In genomic region chr1:124739777-124740176, GRCm38 (mm10) we compare ENCODE assay signal across 14 mouse cellular contexts.
"Had no signal": no experiment of that assay in that cellular context is flagged by ENCODE, and none has a peak within 500 bp of the region (broad histone marks: within the 10 kb centered on the region; RNA-seq: fewer than 3 reads in every experiment).

No protein-coding gene starts in this region.

- H3K27ac ChIP-seq: intestine, embryonic 15.5 days; kidney, embryonic 15.5 days; limb, embryonic 13.5 days; liver, embryonic 14.5 days; neural tube, embryonic 12.5 days had no signal

- H3K9me3 ChIP-seq: intestine, embryonic 15.5 days; kidney, embryonic 15.5 days; limb, embryonic 13.5 days; neural tube, embryonic 12.5 days had no signal

- H3K4me3 ChIP-seq: intestine, embryonic 15.5 days; kidney, embryonic 15.5 days; limb, embryonic 13.5 days; neural tube, embryonic 12.5 days had no signal

- DNase-seq: kidney, adult 18-20 months; kidney, postnatal 14 days; layer of hippocampus, adult 9-11 months; layer of hippocampus, postnatal 36 days; left cerebral cortex, postnatal 4 days; lung, adult 18-20 months; spleen, adult 18-20 months; thymus, adult 2 months; thymus, postnatal 25 days had no signal

- ATAC-seq: intestine, embryonic 15.5 days had no signal

- H3K4me1 ChIP-seq: intestine, embryonic 15.5 days; kidney, embryonic 15.5 days; limb, embryonic 13.5 days; neural tube, embryonic 12.5 days had no signal

- H3K4me2 ChIP-seq: intestine, embryonic 15.5 days; kidney, embryonic 15.5 days; limb, embryonic 13.5 days; neural tube, embryonic 12.5 days had no signal

- H3K27me3 ChIP-seq: intestine, embryonic 15.5 days; kidney, embryonic 15.5 days; limb, embryonic 13.5 days; neural tube, embryonic 12.5 days had no signal

- H3K36me3 ChIP-seq: intestine, embryonic 15.5 days; kidney, embryonic 15.5 days; limb, embryonic 13.5 days; neural tube, embryonic 12.5 days had no signal

- H3K9ac ChIP-seq: intestine, embryonic 15.5 days; kidney, embryonic 15.5 days; limb, embryonic 13.5 days; liver, embryonic 14.5 days; neural tube, embryonic 12.5 days had no signal
